Mouse (Mus musculus) lung, postnatal 36 days (tissue): Measurements from ENCODE around the gene Gm28557.
"Not testable (repeated sequence)": the region's sequence is repeated elsewhere in the genome, so short reads cannot be mapped to it uniquely, and the experiment has no call there.

Experiments
- DNase-seq: peaks from one replicate; pipeline ENCODE4 v3.0.0; 2022; ENCODE audit warnings: mixed read lengths

Gene Gm28557

DNA sequence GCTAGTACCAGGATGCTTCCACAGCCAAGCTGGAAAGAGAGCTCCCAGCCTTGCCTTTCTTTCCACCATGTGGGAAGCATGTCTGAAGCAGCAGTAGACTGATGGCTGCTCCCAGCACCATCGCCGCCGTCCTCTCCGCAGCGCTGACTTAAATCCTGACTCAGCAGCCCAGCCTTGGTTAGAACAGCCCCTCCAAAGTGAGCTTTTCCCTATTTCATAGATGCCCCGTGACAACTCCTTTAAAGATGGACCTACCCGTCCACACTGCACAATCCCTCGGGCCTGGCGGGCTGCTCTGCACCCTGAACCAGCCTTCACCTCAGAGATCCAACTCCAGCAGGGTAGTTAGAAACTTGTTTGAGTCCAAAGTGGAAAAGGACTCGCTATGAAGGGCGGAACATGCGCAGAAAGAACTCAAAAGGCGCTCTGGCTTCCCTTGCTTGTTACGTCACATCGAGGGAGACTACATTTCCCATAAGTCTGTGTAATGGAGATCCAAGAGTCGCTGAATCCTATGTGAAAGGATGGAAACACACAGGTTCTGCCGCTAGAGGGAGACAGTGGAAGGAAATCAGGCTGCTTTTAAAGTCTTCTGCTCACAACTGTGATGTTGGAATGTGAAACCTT lies at the start of gene Gm28557:
Gm28557 (minus strand) TSS at position 411 of the 627 bp plus-strand sequence.
- DNase-seq, result peak; percentile 99

DNA sequence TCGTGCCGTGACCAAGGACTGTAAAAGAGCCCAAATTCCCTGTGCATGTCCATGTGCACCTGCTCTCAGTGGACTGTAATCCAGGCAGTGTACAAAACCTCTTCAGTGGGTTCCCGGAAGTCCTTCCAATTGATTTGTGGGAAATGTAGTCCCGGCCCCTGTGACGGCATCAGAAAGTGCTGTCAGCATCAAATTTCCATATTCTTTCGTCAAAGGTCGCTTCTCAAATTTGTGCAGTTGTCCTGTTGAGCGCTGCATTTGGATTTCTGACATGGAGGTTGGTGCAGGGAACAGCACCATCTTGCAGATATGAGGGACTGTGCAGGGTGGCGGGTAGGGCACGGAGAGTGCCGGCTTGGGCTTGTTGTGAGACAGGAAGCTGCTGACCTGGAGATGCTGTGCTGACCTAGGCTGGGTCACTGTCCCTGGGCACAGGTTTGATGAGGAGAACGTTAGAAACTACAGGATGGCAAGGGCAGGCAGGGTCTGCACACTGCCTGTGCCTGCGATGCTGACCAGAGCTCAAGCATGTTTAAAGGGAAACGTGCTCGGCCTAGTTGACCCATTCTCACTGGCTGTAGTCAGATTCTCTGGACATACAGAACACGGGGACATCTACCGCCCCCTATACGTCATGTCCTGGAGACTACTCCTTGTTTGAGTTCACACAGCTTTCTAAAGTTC lies 19.8 kb upstream of the Gm28557 start:
- peak; percentile 94 for DNase-seq

DNA sequence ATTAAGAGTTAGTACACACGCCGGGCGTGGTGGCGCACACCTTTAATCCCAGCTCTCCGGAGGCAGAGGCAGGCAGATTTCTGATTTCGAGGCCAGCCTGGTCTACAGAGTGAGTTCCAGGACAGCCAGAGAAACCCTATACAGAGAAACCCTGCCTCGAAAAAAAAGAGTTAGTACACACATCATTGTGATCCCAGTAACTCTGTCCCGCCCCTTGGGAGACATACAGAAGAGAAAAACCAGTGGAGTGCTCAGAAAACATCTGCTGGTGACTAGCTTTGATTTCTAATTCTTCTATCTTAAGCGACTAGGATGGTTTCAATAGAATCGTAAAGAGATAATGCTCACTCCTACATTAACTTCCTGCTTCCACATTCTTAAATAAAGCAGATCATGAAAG lies 19.1 kb upstream of the Gm28557 start:
- not testable (repeated sequence) for DNase-seq

DNA sequence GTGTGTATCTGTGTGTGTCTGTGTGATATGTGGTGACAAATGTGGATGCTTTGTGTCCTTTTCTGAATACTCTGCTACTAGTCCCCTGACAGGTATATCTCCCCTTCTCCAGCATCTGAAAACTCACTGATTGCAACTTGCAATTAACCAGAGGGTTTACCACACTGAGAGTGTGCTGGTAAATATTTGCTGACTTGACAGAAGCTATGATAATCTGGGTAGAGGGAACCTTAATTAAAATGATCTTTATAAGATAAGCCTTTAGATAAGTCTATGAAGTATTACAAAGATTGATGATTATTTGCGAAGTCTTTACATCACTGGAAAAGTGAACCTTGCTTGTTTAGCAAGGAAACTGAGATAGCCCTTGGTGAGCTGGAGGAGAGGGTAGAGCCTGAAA lies 16.1 kb upstream of the Gm28557 start:
- no peak for DNase-seq

DNA sequence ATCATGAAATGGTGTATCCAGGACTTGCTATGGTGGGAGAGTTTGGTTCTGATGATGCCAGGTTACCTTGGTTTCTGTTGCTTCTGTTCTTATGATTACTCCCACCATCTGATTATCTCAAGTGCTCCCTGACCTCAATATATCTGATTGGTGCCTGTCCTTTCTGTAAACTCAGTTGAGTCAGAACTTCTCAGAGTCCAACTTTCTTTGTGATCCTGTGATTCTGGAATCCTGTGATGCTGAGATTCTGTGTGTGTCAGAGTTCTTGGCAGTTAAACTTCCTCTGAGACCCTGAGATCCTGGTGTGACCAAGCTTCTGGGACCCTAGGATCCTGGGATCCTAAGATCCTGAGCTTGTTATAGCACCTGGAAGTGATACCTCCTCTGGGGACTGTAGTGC lies 13.0 kb upstream of the Gm28557 start, which contains the start of gene Zfp759:
Zfp759 (plus strand) TSS at position 301 of the 400 bp plus-strand sequence.
- not testable (repeated sequence) for DNase-seq

DNA sequence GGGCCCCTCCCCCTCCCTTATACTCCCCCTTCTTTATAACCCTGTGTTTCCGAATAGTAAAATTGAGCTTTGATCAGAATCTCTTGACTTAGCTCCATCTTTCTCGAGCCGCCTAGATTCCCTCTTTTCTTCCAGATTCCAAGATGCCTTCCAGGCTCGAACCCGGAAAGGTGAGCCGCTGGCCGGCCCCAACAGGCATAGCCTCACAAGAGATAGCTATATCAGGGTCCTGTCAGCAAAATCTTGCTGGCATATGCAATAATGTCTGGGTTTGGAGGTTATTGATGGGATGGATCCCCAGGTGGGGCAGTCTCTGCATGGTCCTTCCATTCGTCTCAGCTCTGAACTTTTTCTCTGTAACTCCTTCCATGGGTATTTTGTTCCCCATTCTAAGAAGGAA lies 7.8 kb upstream of the Gm28557 start, which contains the start of gene Rslcan18:
Rslcan18 (minus strand) TSS at position 101 of the 400 bp plus-strand sequence.
- DNase-seq, result not testable (repeated sequence)

DNA sequence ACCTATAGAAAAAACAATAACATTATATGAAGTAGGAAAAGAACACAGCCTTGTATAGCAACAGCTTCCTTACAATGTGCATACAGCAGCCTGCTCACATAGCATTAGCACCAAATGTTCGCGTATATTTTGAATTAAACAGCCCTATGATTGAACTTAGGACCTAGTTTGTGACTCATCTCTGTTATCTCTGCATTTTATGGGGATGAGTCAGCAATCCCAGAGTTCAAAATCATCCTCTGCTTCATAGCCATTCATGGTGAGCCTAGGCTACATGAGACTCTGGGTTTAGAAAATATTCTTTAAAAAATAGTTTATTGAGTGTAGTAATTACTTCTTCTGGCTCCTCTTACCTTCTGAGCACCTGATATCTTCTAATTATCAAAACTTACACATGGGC lies 4.9 kb upstream of the Gm28557 start:
- DNase-seq, result no peak

DNA sequence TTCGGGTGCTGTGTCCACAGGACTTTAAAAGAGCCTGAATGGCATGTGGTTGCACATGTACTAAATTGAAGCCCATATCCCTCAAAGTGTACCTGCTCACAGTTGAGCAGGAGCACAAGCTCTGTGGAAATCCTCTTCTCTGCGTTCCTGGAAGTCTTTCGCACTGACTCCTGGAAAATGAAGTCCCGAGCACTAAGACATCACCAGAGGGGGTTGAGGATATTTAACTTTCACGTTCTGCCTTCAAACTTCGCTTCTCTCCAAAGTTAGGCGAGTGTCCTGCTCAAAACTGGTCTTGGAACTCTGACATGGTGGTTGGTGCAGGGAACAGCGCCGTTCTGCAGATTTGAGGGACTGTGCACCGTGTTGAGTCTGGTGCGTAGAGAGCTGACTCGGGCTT lies 3.7 kb upstream of the Gm28557 start:
- peak; percentile 43 for DNase-seq

DNA sequence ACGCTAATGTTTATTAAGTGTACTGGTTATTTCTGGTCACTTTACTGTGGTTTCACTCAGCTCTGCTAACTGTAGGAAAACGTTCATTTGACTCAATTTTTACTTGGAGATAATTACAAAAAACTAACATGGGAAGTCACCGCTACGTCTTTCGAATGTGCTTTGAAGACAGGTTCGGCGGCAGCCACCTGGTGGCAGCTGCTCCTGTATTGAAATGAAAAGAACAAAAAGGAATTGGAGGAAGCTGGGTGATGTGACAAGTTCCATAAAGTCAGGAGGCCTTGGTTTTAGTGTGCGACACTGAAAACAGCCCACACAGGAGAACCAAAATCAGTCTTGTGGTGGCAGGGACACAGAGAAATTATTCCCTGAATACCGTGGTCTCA lies 410 bp upstream of the Gm28557 start:
- DNase-seq, result no peak

DNA sequence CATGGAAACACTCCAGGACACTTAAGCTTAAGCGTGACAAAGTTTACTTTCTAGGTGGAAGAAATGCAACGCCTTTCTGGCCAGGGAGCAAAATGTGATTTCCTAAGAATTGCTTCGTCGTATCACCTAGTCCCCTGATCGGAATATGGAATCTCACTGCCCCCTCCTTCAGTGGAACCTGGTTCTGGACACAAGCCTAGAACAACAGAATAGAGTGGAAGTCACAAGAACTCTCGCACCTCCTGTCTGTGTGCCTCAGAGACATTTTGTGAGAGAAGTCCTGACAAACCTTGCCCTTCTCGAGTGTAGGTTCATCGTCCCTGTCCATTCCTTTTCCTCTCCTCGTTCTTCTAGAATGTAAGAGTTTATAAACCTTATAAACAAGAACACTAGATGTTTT lies 723 bp downstream of the Gm28557 start:
- no peak for DNase-seq

DNA sequence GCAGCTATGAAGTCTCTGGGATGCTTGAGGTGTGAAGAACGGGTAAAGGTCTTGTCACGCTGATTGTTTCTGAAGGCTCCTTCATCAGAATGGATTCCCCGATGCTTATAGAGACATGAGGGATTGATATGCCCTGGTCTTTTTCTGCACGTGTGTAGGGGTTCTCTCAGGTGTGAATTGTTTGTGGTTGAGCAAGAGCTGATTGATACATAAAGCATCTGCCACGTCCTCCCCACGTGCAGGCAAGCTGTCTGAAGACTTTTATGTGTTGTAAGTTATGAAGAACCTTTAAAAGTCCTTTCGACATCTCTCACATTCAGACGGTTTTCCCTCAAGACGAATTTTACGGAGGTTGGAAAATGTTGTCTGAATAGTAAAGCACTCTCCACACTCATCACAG lies 10.5 kb downstream of the Gm28557 start, which contains the start of gene Zfp708:
Zfp708 (minus strand) TSS at position 101 of the 400 bp plus-strand sequence.
- no peak for DNase-seq

DNA sequence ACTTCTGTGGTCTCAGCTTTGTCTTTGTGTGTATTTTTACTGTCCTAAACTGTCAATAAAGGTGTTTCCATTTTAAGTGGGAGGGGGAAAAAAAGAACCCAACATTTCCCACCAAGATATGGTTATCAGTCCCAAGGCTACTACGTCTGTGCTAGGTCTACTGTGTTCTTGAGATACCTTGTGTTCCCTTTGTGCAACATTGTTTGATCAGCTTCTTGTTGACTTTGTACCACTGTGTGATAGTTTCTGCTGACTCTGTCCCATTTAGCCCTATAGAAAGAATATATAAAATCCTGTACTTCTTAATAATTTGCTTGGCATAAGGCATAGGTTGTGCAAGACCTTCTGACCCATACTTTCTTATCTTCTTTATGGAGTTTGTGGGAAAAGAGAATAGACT lies 18.2 kb downstream of the Gm28557 start:
- no peak for DNase-seq

DNA sequence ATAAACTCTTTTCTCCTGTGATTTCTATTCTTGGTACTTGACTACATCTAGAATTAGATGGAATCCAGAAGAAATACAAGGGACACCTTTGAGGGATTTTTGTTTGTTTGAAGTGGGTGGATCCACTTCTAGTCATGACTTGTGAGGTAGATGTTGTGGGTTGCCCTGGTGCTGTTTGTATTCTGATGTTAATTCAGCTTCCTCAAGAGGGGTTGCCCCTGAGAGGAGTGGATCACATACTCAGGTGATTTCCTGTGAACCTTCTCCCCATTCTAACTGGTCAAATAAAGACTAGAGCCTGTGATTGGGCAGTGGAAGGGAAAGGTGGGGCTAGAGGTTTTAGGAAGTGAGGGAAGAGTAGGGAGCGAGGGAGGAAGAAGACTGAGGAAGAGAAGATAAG lies 26.5 kb downstream of the Gm28557 start:
- peak; percentile 37 for DNase-seq

DNA sequence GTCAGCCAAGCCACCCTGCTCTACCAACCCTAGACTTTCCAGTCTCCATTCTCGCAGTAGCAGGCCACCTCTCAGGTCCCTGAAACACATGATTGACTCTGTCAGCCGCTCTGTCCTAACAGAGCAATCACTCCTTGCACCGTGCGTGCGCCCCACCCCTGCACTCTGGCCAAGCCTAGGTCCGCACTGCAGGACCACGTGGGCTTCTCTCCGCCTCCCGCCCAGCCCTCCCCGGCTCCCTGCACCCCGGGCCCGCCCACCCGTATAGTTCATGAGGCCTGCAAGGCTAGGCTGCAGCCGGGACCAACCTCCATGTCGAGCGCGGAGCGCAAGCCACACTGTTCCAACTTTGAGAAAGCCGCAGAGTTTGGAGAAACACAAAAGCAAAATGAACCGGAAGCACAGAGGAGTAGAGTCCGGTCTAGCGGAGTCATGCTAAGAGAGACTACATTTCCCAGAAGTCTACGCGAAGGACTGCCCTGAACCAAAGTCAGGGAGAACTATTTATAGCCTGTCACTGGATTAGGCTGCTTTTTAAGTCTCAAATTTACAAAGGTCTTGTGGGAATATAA lies 27.2 kb downstream of the Gm28557 start:
- DNase-seq, result peak; percentile 86

DNA sequence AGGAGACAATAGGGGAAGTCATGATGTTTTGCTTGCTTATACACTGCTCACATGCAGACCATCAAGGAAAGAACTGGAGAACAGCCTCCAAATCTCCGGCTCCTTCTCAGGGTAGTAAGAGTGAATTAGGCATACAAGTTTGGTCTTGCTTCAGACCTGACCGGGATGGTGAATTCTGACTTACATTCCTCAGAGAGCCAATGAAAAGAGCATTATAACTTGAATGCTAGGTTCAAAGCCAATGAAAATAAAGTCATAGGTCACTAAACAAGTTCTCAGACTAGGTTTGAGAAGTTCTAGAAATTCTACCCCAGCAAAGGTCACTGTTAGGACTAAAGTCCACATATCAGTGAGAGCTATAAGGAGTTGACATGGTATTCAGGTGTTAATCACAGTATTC lies 31.2 kb downstream of the Gm28557 start:
- DNase-seq, result no peak

DNA sequence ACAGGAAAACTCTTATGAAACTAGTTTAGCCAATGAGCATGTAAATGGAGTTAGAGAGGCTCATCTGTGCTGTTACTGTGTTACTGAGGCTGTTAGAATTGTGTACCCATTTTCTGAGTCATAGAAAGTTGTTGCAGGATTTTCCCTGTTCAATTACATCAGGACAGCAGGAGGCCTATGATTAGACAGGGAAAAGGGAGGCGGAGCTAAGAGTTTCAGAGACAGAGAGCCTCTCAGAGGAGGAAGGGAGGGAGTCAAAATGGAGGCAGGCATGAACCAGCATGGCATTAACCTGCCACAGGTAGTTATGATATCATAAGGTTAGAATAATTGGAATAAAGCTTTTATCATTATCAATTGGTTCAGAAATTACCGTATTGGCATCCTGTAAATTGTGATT lies 35.6 kb downstream of the Gm28557 start:
- no peak for DNase-seq

DNA sequence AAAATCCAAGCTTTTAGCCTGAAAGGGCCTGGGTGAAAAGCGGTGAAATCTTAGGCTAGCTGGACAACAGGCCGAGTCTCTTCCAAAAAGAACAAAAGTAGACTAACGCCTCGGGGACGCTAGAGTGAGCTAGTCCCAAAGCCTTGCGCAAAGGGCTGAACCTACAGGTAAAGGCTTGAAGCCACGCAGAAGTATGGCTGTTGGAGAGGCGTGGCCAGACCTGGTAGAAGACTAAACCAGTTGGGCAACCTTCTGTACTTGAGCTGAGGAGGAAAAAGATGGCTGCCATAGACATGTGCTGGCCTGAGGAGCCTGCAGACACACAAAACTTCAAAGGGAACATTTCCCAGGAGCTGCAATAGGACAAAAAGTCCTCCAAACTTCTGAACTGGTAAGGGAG lies 43.0 kb downstream of the Gm28557 start:
- DNase-seq, result no peak

DNA sequence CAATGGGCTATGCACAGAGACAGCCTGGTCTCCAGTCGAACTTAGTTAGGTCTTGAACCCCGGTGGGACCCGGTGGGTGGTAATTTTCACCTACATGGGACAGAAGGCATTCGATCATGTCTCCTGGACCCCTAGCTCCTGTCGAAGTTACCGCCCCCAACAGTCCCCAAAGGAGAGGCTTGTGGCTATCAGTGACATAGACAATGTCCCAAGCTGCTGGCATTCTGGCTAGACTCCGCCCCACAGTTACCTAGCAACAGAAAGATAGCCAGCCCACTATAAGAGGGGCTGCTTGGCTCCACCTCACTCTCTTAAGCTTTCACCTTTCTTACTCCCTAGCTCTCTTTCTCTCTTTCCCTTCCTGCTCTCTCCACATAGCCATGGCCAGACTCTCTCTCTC lies 46.0 kb downstream of the Gm28557 start:
- no peak for DNase-seq

DNA sequence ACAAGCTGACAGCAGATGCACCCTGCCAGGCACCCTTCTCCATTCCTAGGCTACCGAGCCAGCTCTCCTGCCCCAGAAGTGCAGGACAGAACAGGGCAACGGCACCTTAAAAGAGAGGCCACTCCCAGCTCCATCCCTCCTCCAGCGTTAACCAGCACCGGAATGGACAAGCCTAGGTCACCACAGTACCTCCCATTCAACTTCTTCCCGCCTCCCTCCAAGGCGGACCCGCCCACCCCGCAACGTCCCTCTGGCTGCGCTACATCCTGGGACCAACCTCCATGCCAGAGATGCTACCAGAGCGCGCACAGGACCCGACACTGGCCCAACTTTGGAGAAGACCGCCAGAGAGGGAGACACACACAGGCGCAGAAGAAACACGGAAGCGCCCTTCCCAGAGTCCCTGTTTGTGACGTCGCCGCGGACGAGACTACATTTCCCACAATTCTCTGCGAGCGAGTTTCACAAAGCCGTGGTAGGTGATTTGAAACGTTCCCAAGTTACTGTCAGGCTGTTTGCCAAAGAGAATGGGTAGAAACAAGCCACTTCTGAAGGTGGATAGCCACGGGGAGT lies 47.5 kb downstream of the Gm28557 start, which contains the start of gene Zfp712:
Zfp712 (minus strand) TSS at position 385 of the 573 bp plus-strand sequence.
- peak; percentile 99 for DNase-seq

DNA sequence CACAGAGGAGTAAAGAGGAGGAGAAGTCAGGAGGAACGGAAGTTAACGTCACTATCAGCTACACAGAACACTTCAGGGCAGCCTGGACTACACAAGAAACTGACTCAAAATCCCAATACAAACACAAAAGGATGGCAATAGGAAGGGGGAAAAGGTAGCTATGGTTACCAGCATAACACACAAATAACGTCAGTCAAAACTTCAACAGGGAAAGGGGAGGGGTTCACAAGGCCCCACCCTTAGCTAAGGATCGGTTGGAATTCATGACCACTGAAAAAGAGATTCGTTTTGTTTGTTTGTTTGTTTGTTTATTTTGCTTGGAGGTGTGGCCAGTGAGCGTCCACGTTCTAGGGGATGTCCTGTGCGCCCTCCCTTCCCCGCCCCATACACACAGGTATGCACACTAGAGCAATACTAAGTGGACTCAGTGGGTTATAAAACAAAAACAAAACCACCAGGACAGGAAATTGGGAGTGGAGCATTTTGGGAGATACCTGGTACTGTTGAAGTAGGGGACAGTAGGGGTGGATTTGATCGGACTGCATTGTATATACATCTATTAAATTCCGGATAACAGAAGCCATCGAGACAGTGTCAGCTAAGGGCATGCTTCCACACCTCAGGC lies 48.1 kb downstream of the Gm28557 start:
- peak; percentile 35 for DNase-seq
